Mouse (Mus musculus): ENCODE results near the gene BC049352. TPM values are rescaled to one million over a fixed set of nuclear protein-coding genes. Genes with fewer than 3 reads are reported as not detected.

Gene BC049352
- polyA plus RNA-seq, 1 experiment from 2014 or later, result 0.38 TPM

- Histone ChIP-seq H3K9ac (replicated peaks; ENCODE audit: low read depth, low read length) (no peak within 1 kb of the TSS), H3K4me3 (replicated peaks; ENCODE audit: low read length) (no peak within 1 kb of the TSS), H3K4me2 (ENCODE audit: low read length) (no peak within 1 kb of the TSS), H3K4me1 (replicated peaks; ENCODE audit: control insufficient read depth, insufficient read depth, low read length) (no peaks in the 10 kb centered on the region), H3K27me3 (replicated peaks; ENCODE audit: control insufficient read depth, insufficient read depth, low read length) (no peaks in the 10 kb centered on the region), H3K27ac (ENCODE audit: low read length) (no peak within 1 kb of the TSS), H3K9me3 (ENCODE audit: control insufficient read depth, low read length) (no peaks in the 10 kb centered on the region), H3K36me3 (ENCODE audit: control insufficient read depth, insufficient read depth) (no peaks in the 10 kb centered on the region)
- 83% methylated on average over 8 of the region's 8 CpGs for WGBS
- ATAC-seq, result no peak
Measured at GRCm38 (mm10) chr9:45203797-45204410, 22.1 kb downstream of the BC049352 start, which contains the start of gene Tmprss4. TSS of gene Tmprss4 (minus strand) at chr9:45204092.

GRCm38 (mm10) chr9:45205143-45205542, 23.3 kb downstream of the BC049352 start:
- Histone ChIP-seq H3K9me3 (ENCODE audit: control insufficient read depth, low read length) (no peaks in the 10 kb centered on the region), H3K27me3 (replicated peaks; ENCODE audit: control insufficient read depth, insufficient read depth, low read length) (no peaks in the 10 kb centered on the region), H3K4me3 (replicated peaks; ENCODE audit: low read length) (no peak overlapping the region), H3K4me2 (ENCODE audit: low read length) (no peak overlapping the region), H3K36me3 (ENCODE audit: control insufficient read depth, insufficient read depth) (no peaks in the 10 kb centered on the region), H3K27ac (ENCODE audit: low read length) (no peak overlapping the region), H3K4me1 (replicated peaks; ENCODE audit: control insufficient read depth, insufficient read depth, low read length) (no peaks in the 10 kb centered on the region), H3K9ac (replicated peaks; ENCODE audit: low read depth, low read length) (no peak overlapping the region)
- no peak for ATAC-seq
- WGBS, result 82% methylated on average over 5 of the region's 5 CpGs

DNA sequence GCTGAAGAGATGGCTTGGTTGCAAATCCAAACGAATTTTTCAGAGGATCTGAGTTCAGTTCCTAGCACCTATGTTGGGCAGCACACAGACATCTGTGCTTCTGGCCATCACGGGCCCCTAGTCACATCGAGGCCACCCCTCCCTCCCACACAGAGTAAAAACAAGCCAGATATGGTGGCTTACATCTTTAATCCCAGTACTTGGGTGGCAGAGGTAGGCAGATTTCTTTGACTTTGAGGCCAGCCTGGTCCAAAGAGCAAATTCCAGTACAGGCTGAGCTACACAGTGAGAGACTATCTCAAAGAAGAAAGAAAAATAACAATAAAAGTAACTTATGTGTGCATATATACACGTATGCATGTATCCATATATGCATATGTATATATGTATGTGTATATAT, 24.3 kb downstream of the BC049352 start:
- no peaks in the 10 kb centered on the region for H3K4me1 ChIP-seq (replicated peaks; ENCODE audit: control insufficient read depth, insufficient read depth, low read length)
- WGBS, result 75% methylated on average over 4 of the region's 4 CpGs
- no peak for ATAC-seq
- H3K4me3 ChIP-seq (replicated peaks; ENCODE audit: low read length), result no peak overlapping the region
- H3K9me3 ChIP-seq (ENCODE audit: control insufficient read depth, low read length), result no peaks in the 10 kb centered on the region
- H3K27me3 ChIP-seq (replicated peaks; ENCODE audit: control insufficient read depth, insufficient read depth, low read length), result no peaks in the 10 kb centered on the region
- H3K36me3 ChIP-seq (ENCODE audit: control insufficient read depth, insufficient read depth), result no peaks in the 10 kb centered on the region
- no peak overlapping the region for H3K9ac ChIP-seq (replicated peaks; ENCODE audit: low read depth, low read length)
- no peak overlapping the region for H3K4me2 ChIP-seq (ENCODE audit: low read length)
- no peak overlapping the region for H3K27ac ChIP-seq (ENCODE audit: low read length)

DNA sequence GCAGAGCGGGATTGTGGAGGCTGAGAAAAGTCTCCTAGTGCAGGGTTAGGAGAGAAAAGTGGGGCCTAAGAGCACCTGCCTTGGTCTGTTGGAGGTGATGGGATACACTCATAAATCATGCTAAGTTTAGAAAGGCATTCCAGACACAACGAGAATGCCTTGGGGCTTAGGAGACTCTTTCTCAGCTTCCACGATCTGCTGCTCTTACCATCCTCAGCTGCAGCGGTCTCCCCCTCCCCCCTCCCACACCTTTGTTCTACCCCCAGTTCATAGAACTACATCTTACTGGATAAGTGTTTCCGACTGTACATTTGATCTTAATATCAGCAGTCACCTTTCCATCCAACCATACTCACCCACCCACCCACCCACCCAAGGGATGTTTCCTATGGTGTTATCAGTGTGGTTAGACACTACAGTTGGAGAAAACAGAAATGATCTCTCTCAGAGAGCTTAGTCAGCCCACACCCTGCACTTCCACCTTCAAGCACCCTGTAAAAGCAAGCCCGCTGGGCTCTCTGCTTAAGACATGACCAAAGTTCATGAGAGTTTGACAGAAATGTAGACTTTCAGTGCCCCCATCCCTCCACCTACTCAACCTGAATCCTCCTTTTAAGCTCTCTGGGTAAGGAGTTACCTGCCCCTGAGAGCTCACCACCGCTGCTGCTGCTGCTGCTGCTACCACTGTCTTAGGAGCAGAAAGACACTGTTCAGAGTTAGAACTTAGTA, 25.4 kb downstream of the BC049352 start:
- H3K27me3 ChIP-seq (replicated peaks; ENCODE audit: control insufficient read depth, insufficient read depth, low read length), result no peaks in the 10 kb centered on the region
- ATAC-seq, result no peak
- H3K9ac ChIP-seq (replicated peaks; ENCODE audit: low read depth, low read length), result no peak overlapping the region
- H3K4me2 ChIP-seq (ENCODE audit: low read length), result no peak overlapping the region
- H3K4me1 ChIP-seq (replicated peaks; ENCODE audit: control insufficient read depth, insufficient read depth, low read length), result no peaks in the 10 kb centered on the region
- H3K9me3 ChIP-seq (ENCODE audit: control insufficient read depth, low read length), result no peaks in the 10 kb centered on the region
- 88% methylated on average over 7 of the region's 7 CpGs for WGBS
- no peak overlapping the region for H3K4me3 ChIP-seq (replicated peaks; ENCODE audit: low read length)
- H3K36me3 ChIP-seq (ENCODE audit: control insufficient read depth, insufficient read depth), result no peaks in the 10 kb centered on the region
- H3K27ac ChIP-seq (ENCODE audit: low read length), result no peak overlapping the region

- no peaks in the 10 kb centered on the region for H3K27me3 ChIP-seq (replicated peaks; ENCODE audit: control insufficient read depth, insufficient read depth, low read length)
- H3K9ac ChIP-seq (replicated peaks; ENCODE audit: low read depth, low read length), result no peak overlapping the region
- H3K36me3 ChIP-seq (ENCODE audit: control insufficient read depth, insufficient read depth), result no peaks in the 10 kb centered on the region
- no peaks in the 10 kb centered on the region for H3K9me3 ChIP-seq (ENCODE audit: control insufficient read depth, low read length)
- H3K4me3 ChIP-seq (replicated peaks; ENCODE audit: low read length), result no peak overlapping the region
- H3K4me2 ChIP-seq (ENCODE audit: low read length), result no peak overlapping the region
- H3K27ac ChIP-seq (ENCODE audit: low read length), result no peak overlapping the region
- no peaks in the 10 kb centered on the region for H3K4me1 ChIP-seq (replicated peaks; ENCODE audit: control insufficient read depth, insufficient read depth, low read length)
- WGBS, result 71% methylated on average over 6 of the region's 6 CpGs
- ATAC-seq, result no peak
Measured at GRCm38 (mm10) chr9:45212001-45212400, 30.2 kb downstream of the BC049352 start.

DNA sequence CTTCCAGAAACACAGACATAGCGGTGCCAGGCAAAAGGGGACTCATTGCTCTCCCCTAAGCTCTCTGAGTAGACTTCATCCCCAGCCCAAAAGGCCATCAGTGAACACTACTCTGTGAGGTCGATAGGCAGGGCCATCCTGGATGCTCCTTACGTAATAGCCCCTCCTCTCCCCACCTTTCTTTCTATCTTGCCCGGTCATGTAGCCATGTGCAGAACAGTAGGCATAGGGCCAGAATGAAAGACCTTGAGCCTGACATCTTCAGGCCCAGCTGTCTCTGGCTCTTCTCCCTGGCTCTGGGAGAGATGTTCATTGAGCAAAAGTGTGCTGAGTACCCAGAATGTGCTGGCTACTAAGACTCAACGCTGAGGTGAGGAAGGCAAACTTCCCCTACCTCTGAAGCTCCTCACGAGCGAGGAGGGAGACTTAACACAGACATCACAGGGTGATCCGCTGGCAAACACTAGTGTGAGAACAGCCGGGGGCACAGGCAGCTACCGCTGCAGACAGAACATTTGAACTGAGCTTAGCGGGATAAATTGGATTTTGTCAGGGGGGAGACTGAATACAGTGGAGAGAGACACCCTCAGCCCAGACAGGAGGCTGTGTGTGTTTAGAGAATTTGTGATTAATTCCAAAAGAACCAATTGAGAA, 33.8 kb downstream of the BC049352 start:
- H3K9ac ChIP-seq (replicated peaks; ENCODE audit: low read depth, low read length), result no peak overlapping the region
- no peaks in the 10 kb centered on the region for H3K27me3 ChIP-seq (replicated peaks; ENCODE audit: control insufficient read depth, insufficient read depth, low read length)
- 72% methylated on average over 11 of the region's 11 CpGs for WGBS
- no peaks in the 10 kb centered on the region for H3K9me3 ChIP-seq (ENCODE audit: control insufficient read depth, low read length)
- no peaks in the 10 kb centered on the region for H3K36me3 ChIP-seq (ENCODE audit: control insufficient read depth, insufficient read depth)
- no peaks in the 10 kb centered on the region for H3K4me1 ChIP-seq (replicated peaks; ENCODE audit: control insufficient read depth, insufficient read depth, low read length)
- H3K27ac ChIP-seq (ENCODE audit: low read length), result no peak overlapping the region
- H3K4me2 ChIP-seq (ENCODE audit: low read length), result no peak overlapping the region
- no peak for ATAC-seq
- H3K4me3 ChIP-seq (replicated peaks; ENCODE audit: low read length), result no peak overlapping the region

GRCm38 (mm10) chr9:45219644-45220043, 37.8 kb downstream of the BC049352 start:
- H3K36me3 ChIP-seq (ENCODE audit: control insufficient read depth, insufficient read depth), result no peaks in the 10 kb centered on the region
- no peak overlapping the region for H3K9ac ChIP-seq (replicated peaks; ENCODE audit: low read depth, low read length)
- H3K4me3 ChIP-seq (replicated peaks; ENCODE audit: low read length), result no peak overlapping the region
- H3K4me1 ChIP-seq (replicated peaks; ENCODE audit: control insufficient read depth, insufficient read depth, low read length), result no peaks in the 10 kb centered on the region
- no peaks in the 10 kb centered on the region for H3K9me3 ChIP-seq (ENCODE audit: control insufficient read depth, low read length)
- WGBS, result 88% methylated on average over 3 of the region's 3 CpGs
- ATAC-seq, result no peak
- H3K27me3 ChIP-seq (replicated peaks; ENCODE audit: control insufficient read depth, insufficient read depth, low read length), result no peaks in the 10 kb centered on the region
- no peak overlapping the region for H3K4me2 ChIP-seq (ENCODE audit: low read length)
- no peak overlapping the region for H3K27ac ChIP-seq (ENCODE audit: low read length)

DNA sequence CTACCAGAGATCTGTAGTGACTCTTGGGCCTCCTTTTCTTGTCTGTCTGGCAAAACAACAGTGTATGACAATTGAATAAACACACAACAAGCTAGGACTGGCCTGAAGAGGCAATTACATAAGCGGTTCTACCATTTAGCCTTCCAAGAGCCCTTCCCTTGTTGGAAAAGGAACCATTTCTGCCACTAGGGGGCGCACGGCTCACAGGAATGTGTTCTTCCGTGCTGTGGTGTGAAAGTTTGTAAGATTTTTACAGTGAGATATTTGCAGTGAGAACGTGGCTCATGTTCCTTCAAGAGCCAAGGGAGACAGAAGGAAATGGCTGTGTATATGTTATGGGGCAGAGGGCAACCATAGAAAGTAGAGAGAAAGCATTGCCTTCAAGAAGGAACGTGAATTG, 39.8 kb downstream of the BC049352 start:
- H3K4me3 ChIP-seq (replicated peaks; ENCODE audit: low read length), result no peak overlapping the region
- no peaks in the 10 kb centered on the region for H3K4me1 ChIP-seq (replicated peaks; ENCODE audit: control insufficient read depth, insufficient read depth, low read length)
- H3K36me3 ChIP-seq (ENCODE audit: control insufficient read depth, insufficient read depth), result no peaks in the 10 kb centered on the region
- H3K4me2 ChIP-seq (ENCODE audit: low read length), result no peak overlapping the region
- ATAC-seq, result peak; percentile 33; the same call in 1 of the 2 replicates
- H3K9me3 ChIP-seq (ENCODE audit: control insufficient read depth, low read length), result no peaks in the 10 kb centered on the region
- 21% methylated on average over 6 of the region's 6 CpGs for WGBS
- no peaks in the 10 kb centered on the region for H3K27me3 ChIP-seq (replicated peaks; ENCODE audit: control insufficient read depth, insufficient read depth, low read length)
- H3K27ac ChIP-seq (ENCODE audit: low read length), result no peak overlapping the region
- H3K9ac ChIP-seq (replicated peaks; ENCODE audit: low read depth, low read length), result no peak overlapping the region

DNA sequence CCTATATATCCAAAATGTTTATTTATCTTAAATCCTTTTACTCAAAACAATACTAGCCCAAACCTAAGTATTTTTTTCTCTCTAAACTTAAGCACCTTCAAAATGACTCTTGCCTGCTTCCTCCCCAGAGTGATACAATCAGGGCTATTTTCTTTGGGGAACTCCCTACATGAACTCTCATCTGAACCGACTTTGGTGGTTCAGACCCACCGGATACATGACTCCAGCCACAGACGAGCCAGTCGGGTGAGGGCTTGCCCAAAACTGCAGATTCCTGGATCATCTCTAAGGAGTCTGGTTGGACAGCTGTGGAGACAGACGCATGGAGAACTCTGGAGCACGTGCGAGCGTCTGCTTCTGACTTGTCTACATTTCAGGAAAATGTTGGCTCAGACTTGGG, 47.6 kb downstream of the BC049352 start:
- no peak overlapping the region for H3K27ac ChIP-seq (ENCODE audit: low read length)
- no peak overlapping the region for H3K4me2 ChIP-seq (ENCODE audit: low read length)
- H3K9me3 ChIP-seq (ENCODE audit: control insufficient read depth, low read length), result no peaks in the 10 kb centered on the region
- no peaks in the 10 kb centered on the region for H3K36me3 ChIP-seq (ENCODE audit: control insufficient read depth, insufficient read depth)
- H3K4me3 ChIP-seq (replicated peaks; ENCODE audit: low read length), result no peak overlapping the region
- no peak for ATAC-seq
- no peak overlapping the region for H3K9ac ChIP-seq (replicated peaks; ENCODE audit: low read depth, low read length)
- H3K4me1 ChIP-seq (replicated peaks; ENCODE audit: control insufficient read depth, insufficient read depth, low read length), result no peaks in the 10 kb centered on the region
- 79% methylated on average over 8 of the region's 8 CpGs for WGBS
- H3K27me3 ChIP-seq (replicated peaks; ENCODE audit: control insufficient read depth, insufficient read depth, low read length), result no peaks in the 10 kb centered on the region
